Mouse (Mus musculus) thymus, postnatal 10 days (tissue): ENCODE data around the gene Evi2.

Experiments used
- DNase-seq, 2 experiments: peaks; one replicate each; pipeline ENCODE4 v3.0.0; 2021; ENCODE audit warnings: low spot score in 2 of 2

Evi2 gene

GRCm38 (mm10) chr11:79530333-79530761, at the start of gene Evi2, which contains the start of gene Evi2a:
Evi2 (minus strand) TSS chr11:79530589.
Evi2a (minus strand) TSS chr11:79530609.
- peak in 1 of 2 experiments; percentile 21 for DNase-seq

- DNase-seq, result peak; percentile 65 to 85
These were observed 47.4 kb upstream of the Evi2 start for GRCm38 (mm10) chr11:79577741-79578140.

- no peak for DNase-seq
These were observed 45.1 kb upstream of the Evi2 start for GRCm38 (mm10) chr11:79575383-79576073.

- DNase-seq, result no peak
These were observed 43.4 kb upstream of the Evi2 start for GRCm38 (mm10) chr11:79573836-79574235.

- no peak for DNase-seq
These were observed 39.9 kb upstream of the Evi2 start for GRCm38 (mm10) chr11:79570319-79570718.

- DNase-seq, result no peak
These were observed 38.0 kb upstream of the Evi2 start for GRCm38 (mm10) chr11:79568197-79568911.

GRCm38 (mm10) chr11:79566947-79567346, 36.6 kb upstream of the Evi2 start:
- no peak for DNase-seq

- DNase-seq, result no peak
These were observed 33.1 kb upstream of the Evi2 start for GRCm38 (mm10) chr11:79563493-79563892.

GRCm38 (mm10) chr11:79560536-79560935, 30.1 kb upstream of the Evi2 start:
- no peak for DNase-seq

- DNase-seq, result no peak
These were observed 22.2 kb upstream of the Evi2 start for GRCm38 (mm10) chr11:79552622-79553021.

- DNase-seq, result no peak
These were observed 5.9 kb upstream of the Evi2 start for GRCm38 (mm10) chr11:79536293-79536692.

- no peak for DNase-seq
These were observed 5.2 kb upstream of the Evi2 start for GRCm38 (mm10) chr11:79535554-79535953.

GRCm38 (mm10) chr11:79533950-79534690, 3.7 kb upstream of the Evi2 start:
- no peak for DNase-seq

- no peak for DNase-seq
These were observed 2.9 kb upstream of the Evi2 start for GRCm38 (mm10) chr11:79533311-79533710.

- no peak for DNase-seq
These were observed 1.1 kb upstream of the Evi2 start for GRCm38 (mm10) chr11:79531485-79531884.

- DNase-seq, result no peak
These were observed 385 bp upstream of the Evi2 start for GRCm38 (mm10) chr11:79530774-79531173.

- DNase-seq, result no peak
These were observed 653 bp downstream of the Evi2 start for GRCm38 (mm10) chr11:79529736-79530135.

GRCm38 (mm10) chr11:79529226-79529625, 1.2 kb downstream of the Evi2 start:
- no peak for DNase-seq

GRCm38 (mm10) chr11:79528601-79529000, 1.8 kb downstream of the Evi2 start:
- DNase-seq, result no peak

GRCm38 (mm10) chr11:79527739-79528384, 2.5 kb downstream of the Evi2 start:
- DNase-seq, result no peak

- DNase-seq, result no peak
These were observed 3.2 kb downstream of the Evi2 start for GRCm38 (mm10) chr11:79527015-79527738.
